Mouse (Mus musculus): ENCODE results near the gene Slc11a2. TPM values are rescaled to one million over a fixed set of nuclear protein-coding genes. Genes with fewer than 3 reads are reported as not detected.
"Not testable (repeated sequence)": the region's sequence is repeated elsewhere in the genome, so short reads cannot be mapped to it uniquely, and the experiment has no call there.

Gene Slc11a2
- polyA plus RNA-seq, 1 experiment from 2014 or later = 17.0 TPM

DNA sequence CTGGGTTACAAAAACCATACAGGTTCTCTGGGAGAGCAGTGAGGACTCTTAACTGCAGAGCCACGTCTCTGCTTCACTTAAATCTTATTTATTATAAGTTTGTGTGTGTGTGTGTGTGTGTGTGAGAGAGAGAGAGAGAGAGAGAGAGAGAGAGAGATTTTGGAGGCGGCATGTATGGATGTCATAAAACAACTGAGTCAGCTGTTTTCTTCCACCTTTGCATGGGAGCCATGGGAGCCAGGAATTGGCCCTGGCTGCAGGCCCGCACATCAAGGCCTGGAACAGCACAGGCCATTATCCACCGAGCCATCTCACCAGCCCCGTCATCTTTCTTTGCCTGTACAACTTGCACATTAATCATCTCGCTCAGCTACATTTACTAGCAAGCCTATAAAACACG, 57.8 kb downstream of the Slc11a2 start:
- Histone ChIP-seq H3K27me3 (replicated peaks; ENCODE audit: control insufficient read depth, insufficient read depth, low read length) (no peaks in the 10 kb centered on the region), H3K4me1 (ENCODE audit: control insufficient read depth, insufficient read depth, low read length) (no peaks in the 10 kb centered on the region), H3K27ac (replicated peaks; ENCODE audit: low read depth, low read length) (no peak overlapping the region), H3K9ac (ENCODE audit: low read depth, low read length) (no peak overlapping the region), H3K4me2 (ENCODE audit: low read depth, low read length) (no peak overlapping the region), H3K36me3 (ENCODE audit: control insufficient read depth, insufficient read depth, low read length) (no peaks in the 10 kb centered on the region), H3K4me3 (ENCODE audit: low read depth, low read length) (no peak overlapping the region), H3K9me3 (ENCODE audit: control insufficient read depth, low read length) (peaks cover 4% of the 10 kb centered on the region; the same call in 1 of the 2 replicates)
- ATAC-seq (ENCODE audit: low read depth) (no peak), DNase-seq (ENCODE audit: low spot score) (no peak)
- 82% methylated on average over 7 of the region's 7 CpGs for WGBS

DNA sequence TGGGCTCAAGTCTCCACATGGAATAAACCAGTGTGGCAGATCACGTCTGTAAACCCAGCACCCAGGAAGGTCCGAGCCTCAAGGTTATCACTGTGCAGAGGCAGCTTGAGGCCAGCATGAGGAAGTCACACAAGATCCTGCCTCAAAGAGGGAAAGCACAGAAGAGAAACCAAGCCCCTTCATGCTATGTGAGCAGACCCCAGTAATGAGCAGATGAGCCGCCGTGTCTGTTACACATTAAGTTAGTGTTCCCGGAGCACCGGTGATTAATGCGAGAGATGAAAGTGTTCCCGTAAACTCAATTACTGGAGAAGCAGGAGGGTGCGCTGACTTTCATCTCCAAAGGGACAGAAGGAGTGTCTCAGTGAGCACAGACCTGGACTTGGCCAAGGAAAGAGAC, 58.9 kb downstream of the Slc11a2 start:
- not testable (repeated sequence) for H3K27ac ChIP-seq (replicated peaks; ENCODE audit: low read depth, low read length); H3K9me3 ChIP-seq (ENCODE audit: control insufficient read depth, low read length); H3K9ac ChIP-seq (ENCODE audit: low read depth, low read length); DNase-seq (ENCODE audit: low spot score); H3K27me3 ChIP-seq (replicated peaks; ENCODE audit: control insufficient read depth, insufficient read depth, low read length); H3K4me3 ChIP-seq (ENCODE audit: low read depth, low read length); ATAC-seq (ENCODE audit: low read depth); H3K36me3 ChIP-seq (ENCODE audit: control insufficient read depth, insufficient read depth, low read length); H3K4me2 ChIP-seq (ENCODE audit: low read depth, low read length); H3K4me1 ChIP-seq (ENCODE audit: control insufficient read depth, insufficient read depth, low read length)
- 28% methylated on average over 9 of the region's 9 CpGs for WGBS

GRCm38 (mm10) chr15:100364242-100364641, 60.6 kb downstream of the Slc11a2 start, which contains the start of gene Higd1c:
TSS of gene Higd1c (plus strand) at chr15:100364542.
- H3K4me3 ChIP-seq (ENCODE audit: low read depth, low read length) = no peak within 1 kb of the TSS
- no peak within 1 kb of the TSS for H3K9ac ChIP-seq (ENCODE audit: low read depth, low read length)
- WGBS = 66% methylated on average over 7 of the region's 7 CpGs
- ATAC-seq (ENCODE audit: low read depth) (no peak), DNase-seq (ENCODE audit: low spot score) (no peak)
- H3K9me3 ChIP-seq (ENCODE audit: control insufficient read depth, low read length) = peaks cover 4% of the 10 kb centered on the region; the same call in 1 of the 2 replicates
- H3K4me2 ChIP-seq (ENCODE audit: low read depth, low read length) = no peak within 1 kb of the TSS
- H3K27ac ChIP-seq (replicated peaks; ENCODE audit: low read depth, low read length) = no peak within 1 kb of the TSS
- H3K4me1 ChIP-seq (ENCODE audit: control insufficient read depth, insufficient read depth, low read length) = no peaks in the 10 kb centered on the region
- no peaks in the 10 kb centered on the region for H3K27me3 ChIP-seq (replicated peaks; ENCODE audit: control insufficient read depth, insufficient read depth, low read length)
- H3K36me3 ChIP-seq (ENCODE audit: control insufficient read depth, insufficient read depth, low read length) = no peaks in the 10 kb centered on the region

DNA sequence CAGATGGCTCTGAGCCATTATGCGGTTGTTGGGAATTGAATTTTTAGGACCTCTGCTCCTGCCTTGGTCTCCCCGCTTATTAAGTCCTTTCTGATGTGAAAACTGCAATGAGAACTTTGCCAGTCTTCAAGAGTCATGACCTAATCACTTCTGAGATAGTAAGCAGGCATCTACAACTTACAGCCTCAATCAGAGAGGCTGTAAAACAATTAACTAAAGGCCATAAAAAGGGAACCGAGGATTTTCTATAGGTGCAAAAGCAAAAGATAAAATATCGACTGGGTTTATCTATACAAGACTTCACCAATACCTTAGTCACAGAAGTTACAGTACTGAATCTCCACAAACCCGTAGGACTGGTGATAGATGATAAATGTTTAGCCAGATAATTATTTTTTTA, 69.0 kb downstream of the Slc11a2 start:
- Histone ChIP-seq H3K9me3 (ENCODE audit: control insufficient read depth, low read length) (no peaks in the 10 kb centered on the region), H3K4me2 (ENCODE audit: low read depth, low read length) (no peak overlapping the region), H3K4me1 (ENCODE audit: control insufficient read depth, insufficient read depth, low read length) (no peaks in the 10 kb centered on the region), H3K27me3 (replicated peaks; ENCODE audit: control insufficient read depth, insufficient read depth, low read length) (no peaks in the 10 kb centered on the region), H3K36me3 (ENCODE audit: control insufficient read depth, insufficient read depth, low read length) (no peaks in the 10 kb centered on the region), H3K4me3 (ENCODE audit: low read depth, low read length) (no peak overlapping the region), H3K9ac (ENCODE audit: low read depth, low read length) (no peak overlapping the region), H3K27ac (replicated peaks; ENCODE audit: low read depth, low read length) (no peak overlapping the region)
- ATAC-seq (ENCODE audit: low read depth) (no peak), DNase-seq (ENCODE audit: low spot score) (no peak)
- 83% methylated on average over 5 of the region's 5 CpGs for WGBS

DNA sequence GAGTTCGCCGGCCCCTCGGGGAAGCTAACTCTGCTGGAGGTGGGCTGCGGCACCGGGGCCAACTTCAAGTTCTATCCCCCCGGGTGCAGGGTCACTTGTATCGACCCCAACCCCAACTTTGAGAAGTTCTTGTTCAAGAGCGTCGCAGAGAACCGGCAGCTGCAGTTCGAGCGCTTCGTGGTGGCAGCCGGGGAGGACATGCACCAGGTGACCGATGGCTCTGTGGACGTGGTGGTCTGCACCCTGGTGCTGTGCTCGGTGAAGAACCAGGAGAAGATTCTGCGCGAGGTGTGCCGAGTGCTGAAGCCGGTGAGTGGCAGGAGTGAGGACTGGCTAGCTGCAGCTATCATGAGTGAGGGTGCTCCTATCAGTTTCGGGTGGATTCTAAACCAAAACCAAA, 71.5 kb downstream of the Slc11a2 start:
- H3K9me3 ChIP-seq (ENCODE audit: control insufficient read depth, low read length); ATAC-seq (ENCODE audit: low read depth); DNase-seq (ENCODE audit: low spot score); H3K9ac ChIP-seq (ENCODE audit: low read depth, low read length); H3K4me1 ChIP-seq (ENCODE audit: control insufficient read depth, insufficient read depth, low read length); H3K27ac ChIP-seq (replicated peaks; ENCODE audit: low read depth, low read length); H3K4me2 ChIP-seq (ENCODE audit: low read depth, low read length); H3K4me3 ChIP-seq (ENCODE audit: low read depth, low read length); H3K36me3 ChIP-seq (ENCODE audit: control insufficient read depth, insufficient read depth, low read length); H3K27me3 ChIP-seq (replicated peaks; ENCODE audit: control insufficient read depth, insufficient read depth, low read length): not testable (repeated sequence)
- WGBS = 94% methylated on average over 6 of the region's 22 CpGs

GRCm38 (mm10) chr15:100352711-100353250, 72.1 kb downstream of the Slc11a2 start, which contains the start of the genes Methig1 and Mettl7a2:
TSS of gene Methig1 (plus strand) at chr15:100353149.
TSS of gene Mettl7a2 (plus strand) at chr15:100353200.
- Histone ChIP-seq H3K27ac (replicated peaks; ENCODE audit: low read depth, low read length) (no peak within 1 kb of the TSS), H3K4me3 (ENCODE audit: low read depth, low read length) (no peak within 1 kb of the TSS), H3K27me3 (replicated peaks; ENCODE audit: control insufficient read depth, insufficient read depth, low read length) (no peaks in the 10 kb centered on the region), H3K36me3 (ENCODE audit: control insufficient read depth, insufficient read depth, low read length) (no peaks in the 10 kb centered on the region), H3K9ac (ENCODE audit: low read depth, low read length) (no peak within 1 kb of the TSS), H3K4me1 (ENCODE audit: control insufficient read depth, insufficient read depth, low read length) (no peaks in the 10 kb centered on the region), H3K9me3 (ENCODE audit: control insufficient read depth, low read length) (no peaks in the 10 kb centered on the region), H3K4me2 (ENCODE audit: low read depth, low read length) (no peak within 1 kb of the TSS)
- ATAC-seq (ENCODE audit: low read depth) = no peak
- DNase-seq (ENCODE audit: low spot score) = no peak
- 56% methylated on average over 10 of the region's 10 CpGs for WGBS

DNA sequence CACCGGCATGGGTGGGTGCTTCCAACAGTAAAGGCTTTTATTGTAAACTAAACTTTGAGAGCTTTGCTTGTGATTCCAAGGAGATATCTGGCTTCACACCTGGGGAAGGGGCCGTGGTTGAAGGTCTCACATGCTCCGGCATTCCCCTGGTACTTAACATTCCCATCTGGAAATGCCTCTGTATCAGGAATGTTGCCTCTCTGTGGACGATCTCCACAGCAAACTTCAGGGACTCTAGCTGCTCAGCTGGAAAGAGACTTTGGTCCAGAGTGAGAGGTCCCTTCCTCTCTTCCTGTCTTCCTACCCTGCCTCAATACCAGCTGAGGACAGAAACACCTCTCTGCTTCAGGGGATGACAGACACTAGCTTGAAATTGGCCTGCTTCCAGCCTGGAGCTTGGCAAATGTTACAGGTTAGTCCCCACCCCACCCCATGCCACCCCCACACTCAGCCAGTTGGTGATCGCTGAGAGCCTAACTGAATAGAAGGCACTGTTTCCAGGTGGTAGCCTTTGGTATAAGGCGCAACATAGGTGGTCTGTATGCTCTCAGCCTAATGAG, 73.3 kb downstream of the Slc11a2 start:
- H3K27ac ChIP-seq (replicated peaks; ENCODE audit: low read depth, low read length) = no peak overlapping the region
- no peak overlapping the region for H3K4me2 ChIP-seq (ENCODE audit: low read depth, low read length)
- no peaks in the 10 kb centered on the region for H3K4me1 ChIP-seq (ENCODE audit: control insufficient read depth, insufficient read depth, low read length)
- H3K9me3 ChIP-seq (ENCODE audit: control insufficient read depth, low read length) = no peaks in the 10 kb centered on the region
- 50% methylated on average over 6 of the region's 6 CpGs for WGBS
- no peak overlapping the region for H3K4me3 ChIP-seq (ENCODE audit: low read depth, low read length)
- no peaks in the 10 kb centered on the region for H3K27me3 ChIP-seq (replicated peaks; ENCODE audit: control insufficient read depth, insufficient read depth, low read length)
- no peak for DNase-seq (ENCODE audit: low spot score)
- H3K36me3 ChIP-seq (ENCODE audit: control insufficient read depth, insufficient read depth, low read length) = no peaks in the 10 kb centered on the region
- no peak for ATAC-seq (ENCODE audit: low read depth)
- no peak overlapping the region for H3K9ac ChIP-seq (ENCODE audit: low read depth, low read length)

DNA sequence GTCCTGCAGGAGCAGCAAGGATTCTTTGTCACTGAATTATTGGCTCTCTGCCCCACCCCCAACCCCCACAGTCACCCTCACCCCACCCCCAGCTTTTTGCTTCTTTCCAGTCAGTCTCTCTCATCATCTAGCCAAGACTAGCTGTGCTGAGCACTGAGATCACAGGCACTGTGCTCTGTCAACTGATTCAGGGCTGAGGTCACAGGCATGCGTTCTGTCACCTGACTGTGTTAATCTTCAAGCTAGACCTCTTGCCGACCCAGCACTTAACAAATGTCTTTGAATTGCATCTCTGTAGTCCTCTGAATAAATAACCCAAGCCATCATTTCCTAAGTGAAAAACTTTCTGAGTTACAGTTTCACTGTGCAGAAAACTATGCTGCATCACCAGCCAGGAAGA, 75.4 kb downstream of the Slc11a2 start:
- DNase-seq (ENCODE audit: low spot score) = no peak
- H3K36me3 ChIP-seq (ENCODE audit: control insufficient read depth, insufficient read depth, low read length) = no peaks in the 10 kb centered on the region
- ATAC-seq (ENCODE audit: low read depth) = no peak
- no peak overlapping the region for H3K27ac ChIP-seq (replicated peaks; ENCODE audit: low read depth, low read length)
- no peak overlapping the region for H3K4me2 ChIP-seq (ENCODE audit: low read depth, low read length)
- 41% methylated on average over 2 of the region's 2 CpGs for WGBS
- H3K9me3 ChIP-seq (ENCODE audit: control insufficient read depth, low read length) = no peaks in the 10 kb centered on the region
- no peak overlapping the region for H3K9ac ChIP-seq (ENCODE audit: low read depth, low read length)
- H3K4me3 ChIP-seq (ENCODE audit: low read depth, low read length) = no peak overlapping the region
- H3K27me3 ChIP-seq (replicated peaks; ENCODE audit: control insufficient read depth, insufficient read depth, low read length) = no peaks in the 10 kb centered on the region
- H3K4me1 ChIP-seq (ENCODE audit: control insufficient read depth, insufficient read depth, low read length) = no peaks in the 10 kb centered on the region

DNA sequence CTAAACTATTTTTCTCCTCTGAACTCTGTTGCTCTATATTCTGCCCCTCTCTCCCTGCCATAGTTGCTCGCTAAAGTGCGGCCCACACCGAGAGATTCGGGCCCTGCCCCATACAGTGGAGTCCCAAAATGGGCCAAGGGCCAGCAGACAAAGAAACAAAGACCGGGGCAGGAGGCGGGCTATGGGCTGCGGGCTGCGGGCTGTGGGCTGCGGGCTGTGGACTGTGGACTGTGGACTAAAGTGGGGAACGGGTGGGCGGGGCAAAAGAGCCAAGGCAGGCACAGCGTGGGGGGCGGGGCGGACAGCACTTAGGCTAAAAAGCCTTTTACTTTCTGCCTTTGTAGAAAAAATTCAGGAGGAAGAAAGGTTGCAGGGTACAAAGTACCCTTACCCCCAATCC, 78.1 kb downstream of the Slc11a2 start:
- Histone ChIP-seq H3K9ac (ENCODE audit: low read depth, low read length) (no peak overlapping the region), H3K36me3 (ENCODE audit: control insufficient read depth, insufficient read depth, low read length) (no peaks in the 10 kb centered on the region), H3K27ac (replicated peaks; ENCODE audit: low read depth, low read length) (peak overlapping the region; percentile 50; the same call in 1 of the 2 replicates), H3K4me1 (ENCODE audit: control insufficient read depth, insufficient read depth, low read length) (no peaks in the 10 kb centered on the region), H3K4me3 (ENCODE audit: low read depth, low read length) (no peak overlapping the region), H3K27me3 (replicated peaks; ENCODE audit: control insufficient read depth, insufficient read depth, low read length) (no peaks in the 10 kb centered on the region), H3K4me2 (ENCODE audit: low read depth, low read length) (no peak overlapping the region), H3K9me3 (ENCODE audit: control insufficient read depth, low read length) (no peaks in the 10 kb centered on the region)
- WGBS = 69% methylated on average over 14 of the region's 14 CpGs
- ATAC-seq (ENCODE audit: low read depth) (peak; percentile 55; the same call in 1 of the 2 replicates), DNase-seq (ENCODE audit: low spot score) (peak; percentile 22)
